Mouse (Mus musculus): ENCODE measurements around the gene Cacng7.

- TF ChIP-seq GATA1 (IDR thresholded peaks at IDR 0.05; ENCODE audit: low read length) (no peak), TAL1 (IDR thresholded peaks at IDR 0.05; ENCODE audit: low read length) (no peak)
Observed at GRCm38 (mm10) chr7:3366705-3367516, 34.2 kb downstream of the Cacng7 start.

Data from erythroblast, embryonic 14.5 days (primary cell).